Mouse (Mus musculus) megakaryocyte progenitor cell, adult 5-6 weeks (primary cell): ENCODE measurements around the gene Senp1. TPM values are rescaled to one million over a fixed set of nuclear protein-coding genes. Genes with fewer than 3 reads are reported as not detected.

Experiments
- ATAC-seq: replicated peaks from 2 replicates; pipeline ENCODE4 v1.8.0; 2016; ENCODE audit warnings: mild to moderate bottlenecking, moderate TSS enrichment, inconsistent platforms; ENCODE audit not compliant: poor library complexity
- total RNA-seq, 2 experiments: library from RNA; stranded (forward) in 1 of 2; stranded (reverse) in 1 of 2; fragments of 157-497, 149-512 nt in 1 of 2; fragments of 200-1000 nt in 1 of 2; gene quantifications; 2 replicates each; pipeline versions ENCODE4 v1.2.3 to v1.2.4; 2015 to 2017

The Senp1 gene
- total RNA-seq, 2 experiments from 2014 or later: 57.6 to 60.2 TPM

- peak; percentile 64 for ATAC-seq
Observed at GRCm38 (mm10) chr15:98055246-98055645, 38.3 kb downstream of the Senp1 start.

- ATAC-seq: no peak
Observed at GRCm38 (mm10) chr15:98051685-98052084, 41.9 kb downstream of the Senp1 start.

GRCm38 (mm10) chr15:98048918-98049700 is 44.4 kb downstream of the Senp1 start:
- ATAC-seq: no peak

GRCm38 (mm10) chr15:98044387-98044786 is 49.2 kb downstream of the Senp1 start:
- ATAC-seq: no peak

- no peak for ATAC-seq
Observed at GRCm38 (mm10) chr15:98043967-98044366, 49.6 kb downstream of the Senp1 start.

- no peak for ATAC-seq
Observed at GRCm38 (mm10) chr15:98042508-98042907, 51.0 kb downstream of the Senp1 start.

- ATAC-seq: no peak
Observed at GRCm38 (mm10) chr15:98039682-98040081, 53.9 kb downstream of the Senp1 start.

GRCm38 (mm10) chr15:98036578-98036977 is 57.0 kb downstream of the Senp1 start:
- no peak for ATAC-seq

GRCm38 (mm10) chr15:98035076-98035755 is 58.3 kb downstream of the Senp1 start:
- ATAC-seq: no peak

GRCm38 (mm10) chr15:98033233-98033748 is 60.3 kb downstream of the Senp1 start:
- ATAC-seq: no peak

- no peak for ATAC-seq
Observed at GRCm38 (mm10) chr15:98029798-98030197, 63.7 kb downstream of the Senp1 start.

GRCm38 (mm10) chr15:98026967-98027904 is 66.3 kb downstream of the Senp1 start:
- no peak for ATAC-seq

- no peak for ATAC-seq
Observed at GRCm38 (mm10) chr15:98025611-98026010, 67.9 kb downstream of the Senp1 start.

- ATAC-seq: no peak
Observed at GRCm38 (mm10) chr15:98023137-98023536, 70.4 kb downstream of the Senp1 start.

- no peak for ATAC-seq
Observed at GRCm38 (mm10) chr15:98021886-98022285, 71.7 kb downstream of the Senp1 start.

- no peak for ATAC-seq
Observed at GRCm38 (mm10) chr15:98019047-98019446, 74.5 kb downstream of the Senp1 start.

- peak; percentile 48; the same call in 1 of the 2 replicates for ATAC-seq
Observed at GRCm38 (mm10) chr15:98017925-98018324, 75.6 kb downstream of the Senp1 start.

- no peak for ATAC-seq
Observed at GRCm38 (mm10) chr15:98012810-98013209, 80.7 kb downstream of the Senp1 start.

GRCm38 (mm10) chr15:98005181-98005580 is 88.4 kb downstream of the Senp1 start:
- ATAC-seq: no peak

GRCm38 (mm10) chr15:98004740-98005159 is 88.8 kb downstream of the Senp1 start:
- ATAC-seq: no peak
